Mouse (Mus musculus) neural tube, embryonic 10.5 days (tissue): ENCODE measurements around the gene B3galt2.
"Not testable (repeated sequence)": the region's sequence is repeated elsewhere in the genome, so short reads cannot be mapped to it uniquely, and the experiment has no call there.

Source experiments
- DNase-seq: peaks from one replicate; pipeline ENCODE4 v3.0.0-alpha.2; 2017; ENCODE audit warnings: low spot score; ENCODE audit errors: extremely low spot score

Gene B3galt2

GRCm38 (mm10) chr1:143640650-143641407 lies at the start of gene B3galt2:
Gene B3galt2, plus strand, starts transcription at chr1:143640664.
- no peak for DNase-seq

GRCm38 (mm10) chr1:143596864-143597263 lies 43.6 kb upstream of the B3galt2 start:
- no peak for DNase-seq

GRCm38 (mm10) chr1:143608911-143609310 lies 31.6 kb upstream of the B3galt2 start:
- no peak for DNase-seq

GRCm38 (mm10) chr1:143612901-143613300 lies 27.6 kb upstream of the B3galt2 start:
- DNase-seq: no peak

GRCm38 (mm10) chr1:143619760-143620159 lies 20.7 kb upstream of the B3galt2 start:
- no peak for DNase-seq

- no peak for DNase-seq
Measured at GRCm38 (mm10) chr1:143621930-143622329, 18.5 kb upstream of the B3galt2 start.

GRCm38 (mm10) chr1:143622634-143623033 lies 17.8 kb upstream of the B3galt2 start:
- no peak for DNase-seq

GRCm38 (mm10) chr1:143631337-143631736 lies 9.1 kb upstream of the B3galt2 start:
- no peak for DNase-seq

GRCm38 (mm10) chr1:143632361-143632760 lies 8.1 kb upstream of the B3galt2 start:
- no peak for DNase-seq

GRCm38 (mm10) chr1:143632854-143633587 lies 7.4 kb upstream of the B3galt2 start:
- no peak for DNase-seq

- no peak for DNase-seq
Measured at GRCm38 (mm10) chr1:143644221-143644620, 3.8 kb downstream of the B3galt2 start.

GRCm38 (mm10) chr1:143645386-143645785 lies 4.9 kb downstream of the B3galt2 start:
- no peak for DNase-seq

- DNase-seq: no peak
Measured at GRCm38 (mm10) chr1:143646219-143646618, 5.8 kb downstream of the B3galt2 start.

GRCm38 (mm10) chr1:143650317-143650716 lies 9.9 kb downstream of the B3galt2 start:
- DNase-seq: no peak

GRCm38 (mm10) chr1:143653646-143654045 lies 13.2 kb downstream of the B3galt2 start:
- DNase-seq: no peak

- DNase-seq: no peak
Measured at GRCm38 (mm10) chr1:143663197-143663596, 22.7 kb downstream of the B3galt2 start.

- not testable (repeated sequence) for DNase-seq
Measured at GRCm38 (mm10) chr1:143664786-143665185, 24.3 kb downstream of the B3galt2 start.

- no peak for DNase-seq
Measured at GRCm38 (mm10) chr1:143675734-143676361, 35.4 kb downstream of the B3galt2 start.

- DNase-seq: no peak
Measured at GRCm38 (mm10) chr1:143681108-143681507, 40.6 kb downstream of the B3galt2 start.

GRCm38 (mm10) chr1:143684849-143685248 lies 44.4 kb downstream of the B3galt2 start:
- DNase-seq: no peak

GRCm38 (mm10) chr1:143701736-143702135 lies 61.3 kb downstream of the B3galt2 start:
- DNase-seq: no peak

GRCm38 (mm10) chr1:143702141-143702740 lies 61.8 kb downstream of the B3galt2 start:
- no peak for DNase-seq
